8 mouse cellular contexts compared by ENCODE assay signal in the genomic region with DNA sequence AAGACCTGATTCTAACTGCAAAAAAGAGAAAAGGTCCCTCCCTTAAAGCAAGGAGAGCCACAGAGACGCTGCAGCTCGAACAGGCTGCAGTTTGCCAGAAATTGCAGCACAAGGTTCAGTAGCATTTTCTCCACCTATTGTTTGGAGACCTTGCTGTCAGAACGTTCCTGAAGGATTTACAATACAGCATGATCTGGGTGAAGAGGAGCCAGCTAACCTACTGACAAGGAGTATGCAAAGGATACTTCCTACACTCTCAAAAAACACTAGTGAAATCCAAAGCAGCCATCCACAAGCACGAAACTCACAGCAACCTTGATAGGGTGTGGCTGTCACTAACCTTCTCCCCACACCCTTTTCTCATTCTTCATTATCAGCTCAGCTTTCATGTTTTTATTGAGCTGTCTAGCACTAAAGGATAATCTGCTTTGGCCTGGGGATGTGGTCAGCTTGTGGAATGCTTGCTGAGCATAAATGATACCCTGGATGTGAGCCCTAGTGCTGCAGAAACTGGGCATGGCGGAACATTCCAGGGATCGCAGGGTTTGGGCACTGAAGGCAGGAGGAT.
DNase-seq lines count a peak whose midpoint lies in the region; ATAC-seq and TF ChIP-seq lines count a peak whose summit lies in the region.

No protein-coding gene starts in this region.

- H3K9ac ChIP-seq in embryonic facial prominence, embryonic 12.5 days, result no peak overlapping the region
- peak overlapping the region; percentile 51; the same call in 1 of the 2 replicates for H3K9ac ChIP-seq in midbrain, embryonic 13.5 days (replicated peaks)
- H3K9ac ChIP-seq in intestine, postnatal 0 days (ENCODE audit: low read depth, low read length), result no peak overlapping the region
- peak overlapping the region; percentile 56 for H3K9ac ChIP-seq in stomach, embryonic 16.5 days (ENCODE audit: low read length)

- DNase-seq in embryonic facial prominence, embryonic 10.5 days (ENCODE audit: low spot score), result no peak
- DNase-seq in midbrain, embryonic 10.5 days (ENCODE audit: low spot score), result no peak
- DNase-seq in layer of hippocampus, postnatal 10 days (ENCODE audit: low spot score in 2 of 2), result no peak

- TF ChIP-seq CTCF in intestine, postnatal 0 days (IDR thresholded peaks at IDR 0.05; ENCODE audit: low read depth), result no peak

- no peak for ATAC-seq in embryonic facial prominence, embryonic 12.5 days (ENCODE audit: insufficient number of reproducible peaks, insufficient read depth, low FRiP score, low TSS enrichment)
- ATAC-seq in midbrain, embryonic 13.5 days, result no peak
- peak; percentile 54; the same call in 1 of the 2 replicates for ATAC-seq in intestine, postnatal 0 days
- ATAC-seq in stomach, embryonic 16.5 days (ENCODE audit: insufficient read depth, low FRiP score), result 0 out of 2 replicates have a peak, but pooled peaks have one; percentile 25
- no peak for ATAC-seq in inflammation-experienced regulatory T-cells, adult 6 months

- H3K27me3 ChIP-seq in embryonic facial prominence, embryonic 12.5 days, result no peaks in the 10 kb centered on the region
- H3K27me3 ChIP-seq in embryonic facial prominence, embryonic 10.5 days (replicated peaks; ENCODE audit: low read depth, poor library complexity, severe bottlenecking), result no peaks in the 10 kb centered on the region
- no peaks in the 10 kb centered on the region for H3K27me3 ChIP-seq in midbrain, embryonic 13.5 days
- H3K27me3 ChIP-seq in midbrain, embryonic 10.5 days (ENCODE audit: low read depth, poor library complexity, severe bottlenecking), result no peaks in the 10 kb centered on the region
- no peaks in the 10 kb centered on the region for H3K27me3 ChIP-seq in intestine, postnatal 0 days (replicated peaks; ENCODE audit: control insufficient read depth, insufficient read depth, low read length)
- no peaks in the 10 kb centered on the region for H3K27me3 ChIP-seq in stomach, embryonic 16.5 days (ENCODE audit: control insufficient read depth, insufficient read depth, low read length)

- H3K4me2 ChIP-seq in embryonic facial prominence, embryonic 12.5 days (replicated peaks), result no peak overlapping the region
- H3K4me2 ChIP-seq in midbrain, embryonic 13.5 days (replicated peaks), result peak overlapping the region; percentile 32
- peak overlapping the region; percentile 37 for H3K4me2 ChIP-seq in intestine, postnatal 0 days (replicated peaks; ENCODE audit: low read depth)
- peak overlapping the region; percentile 40 for H3K4me2 ChIP-seq in stomach, embryonic 16.5 days (ENCODE audit: low read depth, low read length)

- H3K4me1 ChIP-seq in embryonic facial prominence, embryonic 12.5 days, result peaks cover 5% of the 10 kb centered on the region; the same call in 1 of the 2 replicates
- peaks cover 13% of the 10 kb centered on the region for H3K4me1 ChIP-seq in embryonic facial prominence, embryonic 10.5 days
- H3K4me1 ChIP-seq in midbrain, embryonic 13.5 days (replicated peaks), result peaks cover 15% of the 10 kb centered on the region
- H3K4me1 ChIP-seq in midbrain, embryonic 10.5 days, result peaks cover 12% of the 10 kb centered on the region
- peaks cover 8% of the 10 kb centered on the region; the same call in 1 of the 2 replicates for H3K4me1 ChIP-seq in intestine, postnatal 0 days (replicated peaks; ENCODE audit: control insufficient read depth, insufficient read depth, low read length)
- peaks cover 24% of the 10 kb centered on the region for H3K4me1 ChIP-seq in stomach, embryonic 16.5 days (ENCODE audit: control insufficient read depth, insufficient read depth, low read length)

- peak overlapping the region; percentile 51 for H3K27ac ChIP-seq in embryonic facial prominence, embryonic 12.5 days
- H3K27ac ChIP-seq in embryonic facial prominence, embryonic 10.5 days (replicated peaks), result no peak overlapping the region
- peak overlapping the region; percentile 70 for H3K27ac ChIP-seq in midbrain, embryonic 13.5 days
- H3K27ac ChIP-seq in midbrain, embryonic 10.5 days (replicated peaks), result no peak overlapping the region
- no peak overlapping the region for H3K27ac ChIP-seq in intestine, postnatal 0 days (ENCODE audit: low read depth, low read length)
- peak overlapping the region; percentile 88 for H3K27ac ChIP-seq in stomach, embryonic 16.5 days (ENCODE audit: low read length)

- 63% methylated on average over 6 of the region's 6 CpGs for WGBS in embryonic facial prominence, embryonic 12.5 days
- WGBS in embryonic facial prominence, embryonic 10.5 days, result 76% methylated on average over 6 of the region's 6 CpGs
- 51% methylated on average over 6 of the region's 6 CpGs for WGBS in midbrain, embryonic 13.5 days
- 72% methylated on average over 6 of the region's 6 CpGs for WGBS in midbrain, embryonic 10.5 days
- WGBS in intestine, postnatal 0 days, result 19% methylated on average over 6 of the region's 6 CpGs
- 32% methylated on average over 6 of the region's 6 CpGs for WGBS in stomach, embryonic 16.5 days

- H3K4me3 ChIP-seq in embryonic facial prominence, embryonic 12.5 days, result no peak overlapping the region
- no peak overlapping the region for H3K4me3 ChIP-seq in embryonic facial prominence, embryonic 10.5 days
- H3K4me3 ChIP-seq in midbrain, embryonic 13.5 days (replicated peaks), result no peak overlapping the region
- no peak overlapping the region for H3K4me3 ChIP-seq in midbrain, embryonic 10.5 days
- H3K4me3 ChIP-seq in intestine, postnatal 0 days (ENCODE audit: low read depth, low read length), result no peak overlapping the region
- 0 out of 2 replicates have a peak overlapping the region, but pooled peaks have one; percentile 5 for H3K4me3 ChIP-seq in stomach, embryonic 16.5 days (replicated peaks; ENCODE audit: low read length)

- H3K9me3 ChIP-seq in embryonic facial prominence, embryonic 12.5 days, result no peaks in the 10 kb centered on the region
- no peaks in the 10 kb centered on the region for H3K9me3 ChIP-seq in embryonic facial prominence, embryonic 10.5 days
- no peaks in the 10 kb centered on the region for H3K9me3 ChIP-seq in midbrain, embryonic 13.5 days
- no peaks in the 10 kb centered on the region for H3K9me3 ChIP-seq in midbrain, embryonic 10.5 days (replicated peaks)
- H3K9me3 ChIP-seq in intestine, postnatal 0 days (ENCODE audit: control insufficient read depth), result no peaks in the 10 kb centered on the region
- no peaks in the 10 kb centered on the region for H3K9me3 ChIP-seq in stomach, embryonic 16.5 days (replicated peaks; ENCODE audit: control insufficient read depth, low read length)

- H3K36me3 ChIP-seq in embryonic facial prominence, embryonic 12.5 days, result no peaks in the 10 kb centered on the region
- H3K36me3 ChIP-seq in embryonic facial prominence, embryonic 10.5 days (replicated peaks), result no peaks in the 10 kb centered on the region
- H3K36me3 ChIP-seq in midbrain, embryonic 13.5 days, result no peaks in the 10 kb centered on the region
- no peaks in the 10 kb centered on the region for H3K36me3 ChIP-seq in midbrain, embryonic 10.5 days
- H3K36me3 ChIP-seq in intestine, postnatal 0 days (ENCODE audit: control insufficient read depth, insufficient read depth), result no peaks in the 10 kb centered on the region
- H3K36me3 ChIP-seq in stomach, embryonic 16.5 days (ENCODE audit: control insufficient read depth, insufficient read depth, low read length), result no peaks in the 10 kb centered on the region

Comparison
In these comparisons a context has a peak if more than half of its experiments do, and no peak if none do; other contexts are left out.
1. H3K27ac ChIP-seq: peak in embryonic facial prominence, embryonic 12.5 days (single experiment), midbrain, embryonic 13.5 days (single experiment) and stomach, embryonic 16.5 days (single experiment); none in embryonic facial prominence, embryonic 10.5 days (single experiment), midbrain, embryonic 10.5 days (single experiment) and intestine, postnatal 0 days (single experiment).
2. ATAC-seq: peak in intestine, postnatal 0 days (single experiment) and stomach, embryonic 16.5 days (single experiment); none in embryonic facial prominence, embryonic 12.5 days (single experiment), midbrain, embryonic 13.5 days (single experiment) and inflammation-experienced regulatory T-cells, adult 6 months (single experiment).
3. H3K9ac ChIP-seq: peak in midbrain, embryonic 13.5 days (single experiment) and stomach, embryonic 16.5 days (single experiment); none in embryonic facial prominence, embryonic 12.5 days (single experiment) and intestine, postnatal 0 days (single experiment).